8 mouse cellular contexts compared by ENCODE assay signal in genomic region chr19:56548230-56549032, GRCm38 (mm10). TPM values are rescaled to one million over a fixed set of nuclear protein-coding genes. Genes with fewer than 3 reads are reported as not detected.
A peak's percentile ranks its signal among the peaks of the same experiment; 100 is the strongest.
DNase-seq lines count a peak whose midpoint lies in the region; ATAC-seq lines count a peak whose summit lies in the region.

Gene Nhlrc2, plus strand, starts transcription at chr19:56548261.

- peak within 1 kb of the TSS; percentile 88 for H3K4me2 ChIP-seq in intestine, embryonic 15.5 days (replicated peaks)
- H3K4me2 ChIP-seq in midbrain, embryonic 11.5 days: peak within 1 kb of the TSS; percentile 67

- under 1% methylated on average over 69 of the region's 69 CpGs for whole genome bisulfite sequencing in embryonic facial prominence, embryonic 10.5 days
- WGBS in intestine, embryonic 15.5 days: under 1% methylated on average over 69 of the region's 69 CpGs
- under 1% methylated on average over 69 of the region's 69 CpGs for WGBS in midbrain, embryonic 11.5 days

- H3K4me1 ChIP-seq in embryonic facial prominence, embryonic 10.5 days: peaks cover 25% of the 10 kb centered on the region
- peaks cover 12% of the 10 kb centered on the region; the same call in 1 of the 2 replicates for H3K4me1 ChIP-seq in intestine, embryonic 15.5 days (replicated peaks)
- peaks cover 11% of the 10 kb centered on the region for H3K4me1 ChIP-seq in midbrain, embryonic 11.5 days (ENCODE audit: control insufficient read depth, insufficient read depth, low read length)

- no peaks in the 10 kb centered on the region for H3K9me3 ChIP-seq in embryonic facial prominence, embryonic 10.5 days
- no peaks in the 10 kb centered on the region for H3K9me3 ChIP-seq in intestine, embryonic 15.5 days
- no peaks in the 10 kb centered on the region for H3K9me3 ChIP-seq in midbrain, embryonic 11.5 days (ENCODE audit: control insufficient read depth, low read length)

- H3K27me3 ChIP-seq in embryonic facial prominence, embryonic 10.5 days (replicated peaks; ENCODE audit: low read depth, poor library complexity, severe bottlenecking): no peaks in the 10 kb centered on the region
- no peaks in the 10 kb centered on the region for H3K27me3 ChIP-seq in intestine, embryonic 15.5 days (replicated peaks)
- no peaks in the 10 kb centered on the region for H3K27me3 ChIP-seq in midbrain, embryonic 11.5 days (ENCODE audit: control insufficient read depth, insufficient read depth, low read length)

- H3K36me3 ChIP-seq in embryonic facial prominence, embryonic 10.5 days (replicated peaks): peaks cover 37% of the 10 kb centered on the region
- H3K36me3 ChIP-seq in intestine, embryonic 15.5 days: peaks cover 8% of the 10 kb centered on the region
- peaks cover 10% of the 10 kb centered on the region for H3K36me3 ChIP-seq in midbrain, embryonic 11.5 days (ENCODE audit: control insufficient read depth, insufficient read depth, low read length)

- peak; percentile 97 for ATAC-seq in intestine, embryonic 15.5 days
- ATAC-seq in midbrain, embryonic 11.5 days (ENCODE audit: low FRiP score): peak; percentile 90

- peak; percentile 93 for DNase-seq in adrenal gland, postnatal 14 days
- peak; percentile 89 for DNase-seq in embryonic facial prominence, embryonic 10.5 days (ENCODE audit: low spot score)
- peak; percentile 77 to 89 for DNase-seq in gastrocnemius, postnatal 4 days (ENCODE audit: low spot score in 2 of 2)
- peak; percentile 80 for DNase-seq in left cerebral cortex, postnatal 4 days
- peak; percentile 97 for DNase-seq in midbrain, embryonic 11.5 days (ENCODE audit: low spot score, missing footprints)
- peak; percentile 74 for DNase-seq in right cerebral cortex, postnatal 4 days
- DNase-seq in yolk sac, embryonic 10.5 days (ENCODE audit: low spot score): peak; percentile 94

- intact Hi-C loops in left cerebral cortex, postnatal 4 days (cut with DNase I): no loop called here

- peak within 1 kb of the TSS; percentile 95 for H3K4me3 ChIP-seq in embryonic facial prominence, embryonic 10.5 days
- peak within 1 kb of the TSS; percentile 90 for H3K4me3 ChIP-seq in intestine, embryonic 15.5 days (replicated peaks)
- peak within 1 kb of the TSS; percentile 74 for H3K4me3 ChIP-seq in midbrain, embryonic 11.5 days (ENCODE audit: low read depth, low read length)

- H3K27ac ChIP-seq in embryonic facial prominence, embryonic 10.5 days (replicated peaks): peak within 1 kb of the TSS; percentile 99
- peak within 1 kb of the TSS; percentile 99 for H3K27ac ChIP-seq in intestine, embryonic 15.5 days
- H3K27ac ChIP-seq in midbrain, embryonic 11.5 days (ENCODE audit: low read depth, low read length): peak within 1 kb of the TSS; percentile 90

- H3K9ac ChIP-seq in intestine, embryonic 15.5 days: peak within 1 kb of the TSS; percentile 98
- peak within 1 kb of the TSS; percentile 90 for H3K9ac ChIP-seq in midbrain, embryonic 11.5 days (ENCODE audit: low read length)

RNA-seq across cellular contexts. Expression of gene Nhlrc2, which starts in this region (rescaled TPM):
- total RNA-seq in adrenal gland, postnatal 14 days (2021): 17.7 and 22.3 TPM in 2 replicates
- polyA plus RNA-seq in embryonic facial prominence, embryonic 10.5 days (2016; fragmentation: Nextera tagmentation; extraction: Ambion mirVana): 17.2 and 17.5 TPM in 2 replicates
- total RNA-seq in gastrocnemius, postnatal 4 days (2021): 10 to 100 TPM; 15.2 to 16.4 TPM
- polyA plus RNA-seq in intestine, embryonic 15.5 days (2015; fragmentation: Nextera tagmentation; extraction: Ambion mirVana): 14.1 and 15.9 TPM in 2 replicates
- 10 to 100 TPM; 15.6 to 17.2 TPM for total RNA-seq in left cerebral cortex, postnatal 4 days (2021)
- polyA plus RNA-seq in midbrain, embryonic 11.5 days (2014; fragmentation: Nextera tagmentation; extraction: Ambion mirVana): 13.3 and 14.7 TPM in 2 replicates

Comparison
In these comparisons a context has a peak if more than half of its experiments do, and no peak if none do; other contexts are left out.
1. Peak in every context shown above with its lines: DNase-seq, ATAC-seq, H3K4me3 ChIP-seq and H3K27ac ChIP-seq.